Mouse (Mus musculus): ENCODE results near the gene Myo5a.
"Not testable (repeated sequence)": the region's sequence is repeated elsewhere in the genome, so short reads cannot be mapped to it uniquely, and the experiment has no call there.

The Myo5a gene

GRCm38 (mm10) chr9:75248359-75248758, 177.5 kb downstream of the Myo5a start:
- DNase-seq (ENCODE audit: low spot score), result no peak

DNA sequence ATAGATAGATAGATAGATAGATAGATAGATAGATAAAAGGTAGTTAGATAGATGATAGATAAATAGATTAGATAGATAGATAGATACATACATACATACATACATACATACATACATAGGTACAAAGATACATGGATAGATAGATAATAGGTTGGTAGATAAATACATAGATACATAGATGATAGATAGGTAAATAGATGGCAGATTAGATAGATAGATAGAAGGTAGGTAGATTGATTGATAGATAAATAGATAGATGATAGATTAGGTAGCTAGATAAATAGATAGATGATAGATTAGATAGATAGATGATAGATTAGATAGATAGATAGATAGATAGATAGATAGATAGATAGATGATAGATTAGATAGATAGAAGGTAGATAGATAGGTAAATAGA, 178.1 kb downstream of the Myo5a start:
- no peak for DNase-seq (ENCODE audit: low spot score)

GRCm38 (mm10) chr9:75253158-75253557, 182.3 kb downstream of the Myo5a start:
- not testable (repeated sequence) for DNase-seq (ENCODE audit: low spot score)

DNA sequence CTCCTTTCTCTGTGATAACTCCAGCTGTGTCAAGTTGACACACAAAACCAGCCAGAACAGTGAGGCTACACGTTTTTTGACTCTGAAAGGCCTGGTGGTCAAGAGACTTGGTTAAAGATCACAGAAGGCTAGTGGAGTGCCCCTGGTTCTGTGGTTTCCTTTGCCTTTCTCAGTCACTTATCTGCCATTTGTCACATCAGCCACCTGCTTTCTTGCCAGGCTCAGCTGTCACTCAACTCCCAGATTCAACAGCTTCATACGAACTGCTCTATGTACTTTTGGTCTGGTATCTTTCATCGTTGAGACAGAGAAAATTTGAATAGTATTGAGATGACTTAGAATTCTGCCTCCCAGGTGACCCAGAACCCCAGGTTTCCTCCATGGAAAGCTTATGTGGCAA, 183.0 kb downstream of the Myo5a start:
- no peak for DNase-seq (ENCODE audit: low spot score)

DNA sequence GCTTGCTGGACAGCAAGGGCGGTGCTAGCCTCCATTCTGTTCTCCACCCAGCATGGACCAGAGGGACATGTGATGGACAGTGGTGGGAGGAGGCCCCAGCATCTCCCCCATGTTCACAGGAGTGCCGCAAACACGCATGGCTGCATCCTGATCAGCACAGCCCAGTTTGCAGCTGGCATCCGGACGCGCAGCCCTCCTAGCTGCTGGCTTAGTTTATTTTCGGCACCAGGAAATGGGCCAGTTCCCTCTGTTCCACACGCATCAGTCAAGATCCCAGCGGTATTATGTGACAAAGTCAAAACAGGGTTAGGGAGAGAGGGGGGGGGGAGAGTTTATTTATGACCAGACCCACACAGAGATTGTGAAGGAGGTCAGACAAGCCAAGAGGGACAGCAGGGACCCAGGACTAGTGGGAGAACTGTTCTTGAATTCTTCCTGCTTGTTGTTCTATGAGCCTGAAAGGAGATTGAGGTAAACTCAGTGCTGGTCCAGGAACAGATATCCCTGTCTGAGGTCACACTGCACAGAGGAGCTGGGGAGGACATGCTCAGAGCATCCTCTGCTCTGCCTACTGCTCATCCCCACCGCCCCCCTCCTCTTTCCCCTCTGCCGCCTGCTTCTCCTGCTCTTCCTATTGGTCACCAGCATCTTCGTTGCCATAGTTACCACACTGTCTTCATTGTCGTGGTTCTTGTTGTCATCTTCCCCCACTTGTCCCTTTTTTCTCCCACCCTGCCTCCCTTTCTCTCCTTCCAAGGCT, 183.6 kb downstream of the Myo5a start:
- no peak for DNase-seq (ENCODE audit: low spot score)

GRCm38 (mm10) chr9:75255820-75256545, 185.2 kb downstream of the Myo5a start:
- DNase-seq (ENCODE audit: low spot score), result no peak

- DNase-seq (ENCODE audit: low spot score), result no peak
Measured at GRCm38 (mm10) chr9:75258792-75259191, 188.0 kb downstream of the Myo5a start.

DNA sequence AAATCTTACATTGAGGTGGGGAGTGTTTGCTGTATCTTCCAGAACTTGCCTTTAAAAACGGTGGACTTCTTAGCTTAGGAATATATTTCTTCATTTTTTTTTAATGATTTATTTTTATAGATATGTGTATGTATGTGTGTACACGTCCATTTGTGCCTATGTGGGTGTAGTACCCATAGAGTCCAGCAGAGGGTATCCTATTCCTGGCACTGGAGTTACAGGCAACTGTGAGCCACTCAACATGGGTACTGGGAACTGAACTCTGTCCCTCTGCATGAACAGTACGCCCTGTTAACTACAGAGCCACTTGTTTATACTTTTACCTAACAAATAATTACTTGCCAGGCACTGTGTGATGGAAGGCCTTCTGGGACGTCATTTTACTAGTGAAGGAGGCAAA, 188.8 kb downstream of the Myo5a start:
- no peak for DNase-seq (ENCODE audit: low spot score)

GRCm38 (mm10) chr9:75261332-75261872, 190.6 kb downstream of the Myo5a start:
- DNase-seq (ENCODE audit: low spot score), result peak; percentile 60

DNA sequence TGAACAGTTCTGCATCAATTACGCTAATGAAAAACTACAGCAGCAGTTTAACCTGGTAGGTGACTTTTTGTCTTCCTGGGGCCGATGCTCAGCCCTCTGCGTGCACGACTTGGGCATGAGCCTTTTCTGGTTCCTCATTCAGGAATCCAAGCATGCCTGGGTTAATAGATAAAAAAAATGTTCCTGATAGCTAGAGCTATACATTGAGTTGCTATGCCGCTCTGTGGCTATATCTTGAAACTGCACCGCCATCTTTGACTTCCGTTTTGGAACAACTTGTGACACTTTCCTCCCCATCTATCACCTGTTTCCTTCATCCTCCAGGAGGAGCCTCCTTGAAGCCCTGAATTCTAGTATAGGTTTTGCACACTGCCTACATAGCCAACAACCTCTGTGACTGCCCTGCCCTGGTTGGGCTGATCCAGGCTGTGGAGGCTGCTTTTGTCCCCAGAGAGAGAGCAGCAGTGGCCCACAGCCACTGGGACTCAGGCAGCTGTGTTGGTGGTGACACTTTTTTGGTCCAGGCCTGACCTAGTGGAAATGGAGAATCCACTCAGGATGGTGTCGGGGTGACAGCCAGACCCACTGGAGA, 191.5 kb downstream of the Myo5a start:
- DNase-seq (ENCODE audit: low spot score), result peak; percentile 33

GRCm38 (mm10) chr9:75264008-75264718, 193.3 kb downstream of the Myo5a start:
- no peak for DNase-seq (ENCODE audit: low spot score)

- DNase-seq (ENCODE audit: low spot score), result no peak
Measured at GRCm38 (mm10) chr9:75267147-75267546, 196.3 kb downstream of the Myo5a start.

- DNase-seq (ENCODE audit: low spot score), result no peak
Measured at GRCm38 (mm10) chr9:75270382-75270781, 199.6 kb downstream of the Myo5a start.

DNA sequence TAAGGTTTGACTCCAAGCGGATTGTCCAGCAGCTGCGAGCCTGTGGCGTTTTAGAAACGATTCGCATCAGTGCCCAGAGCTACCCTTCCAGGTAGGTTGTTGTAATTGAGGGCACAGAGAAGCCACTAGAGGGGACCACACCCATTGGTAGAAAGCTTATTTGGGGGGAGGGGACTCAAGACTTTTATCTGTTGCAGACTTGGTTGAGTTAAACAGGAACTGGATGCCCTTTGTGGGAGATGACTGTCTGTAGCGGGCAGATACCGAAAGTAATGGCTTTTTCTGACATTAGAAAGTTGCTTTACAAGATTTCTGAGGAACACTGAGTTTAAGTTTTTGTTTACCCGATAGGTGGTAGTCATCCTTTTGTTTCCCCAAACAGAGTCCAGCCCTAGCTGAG, 200.7 kb downstream of the Myo5a start:
- DNase-seq (ENCODE audit: low spot score), result no peak

Data from embryo, embryonic 10 days (tissue).